Mouse (Mus musculus) forebrain, embryonic 16.5 days (tissue): Measurements from ENCODE around the gene Epb41l1. TPM values are rescaled to one million over a fixed set of nuclear protein-coding genes. Genes with fewer than 3 reads are reported as not detected.

Experiments used
- ATAC-seq: fragments of 200-750 bp; cut with Nextera tagmentation; 2 replicates; pipeline ENCODE4 v1.8.0; 2017; ENCODE audit warnings: mild to moderate bottlenecking, moderate library complexity
- H3K27ac ChIP-seq: fragments of 300-500 bp; sonication (generic); 2 replicates; pipeline ENCODE4 v1.5.1; 2014; ENCODE audit warnings: low read length, control low read depth
- H3K27me3 ChIP-seq: fragments of 300-500 bp; sonication (generic); replicated peaks from 2 replicates; pipeline ENCODE4 v1.6.1; 2014; ENCODE audit warnings: low read length; ENCODE audit not compliant: control insufficient read depth, insufficient read depth
- H3K36me3 ChIP-seq: fragments of 300-500 bp; sonication (generic); 2 replicates; pipeline ENCODE4 v1.6.1; 2014; ENCODE audit not compliant: control insufficient read depth, insufficient read depth
- H3K4me1 ChIP-seq: fragments of 300-500 bp; sonication (generic); replicated peaks from 2 replicates; pipeline ENCODE4 v1.6.1; 2014; ENCODE audit warnings: low read length; ENCODE audit not compliant: control insufficient read depth, insufficient read depth
- H3K4me2 ChIP-seq: fragments of 300-500 bp; sonication (generic); 2 replicates; pipeline ENCODE4 v1.6.1; 2014; ENCODE audit warnings: mild to moderate bottlenecking, low read length, control low read depth
- H3K4me3 ChIP-seq: fragments of 300-500 bp; sonication (generic); replicated peaks from 2 replicates; pipeline ENCODE4 v1.5.1; 2014; ENCODE audit warnings: mild to moderate bottlenecking, low read length, control low read depth
- H3K9ac ChIP-seq: fragments of 300-500 bp; sonication (generic); replicated peaks from 2 replicates; pipeline ENCODE4 v1.6.1; 2014; ENCODE audit warnings: low read depth, low read length, control low read depth
- H3K9me3 ChIP-seq: fragments of 300-500 bp; sonication (generic); 2 replicates; pipeline ENCODE4 v1.6.1; 2016; ENCODE audit warnings: low read length; ENCODE audit not compliant: control insufficient read depth
- WGBS: fragments of 180-500 bp; shearing (Covaris S2); extraction: QIAGEN DNeasy Blood & Tissue Kit; methylation state at CpG from one replicate; pipeline ENCODE4 v1.1.7; 2014; 5-methylcytosine and 5-hydroxymethylcytosine counted together
- polyA plus RNA-seq: library from polyadenylated mRNA; unstranded; fragments of >200 nt; fragmentation: Nextera tagmentation; extraction: Ambion mirVana; gene quantifications from 2 replicates; pipeline ENCODE4 v1.2.1, GENCODE M21; 2015

The Epb41l1 gene
- polyA plus RNA-seq, 1 experiment from 2014 or later: 15.5 TPM

GRCm38 (mm10) chr2:156522994-156523393 lies 102.3 kb downstream of the Epb41l1 start:
- ATAC-seq: no peak
- WGBS: 88% methylated on average over 11 of the region's 11 CpGs
- no peaks in the 10 kb centered on the region for H3K4me1 ChIP-seq
- H3K9me3 ChIP-seq: no peaks in the 10 kb centered on the region
- H3K27me3 ChIP-seq: no peaks in the 10 kb centered on the region
- no peak overlapping the region for H3K9ac ChIP-seq
- 0 out of 2 replicates have a peak, but pooled peaks cover 2% of the 10 kb centered on the region for H3K36me3 ChIP-seq
- no peak overlapping the region for H3K27ac ChIP-seq
- no peak overlapping the region for H3K4me3 ChIP-seq
- H3K4me2 ChIP-seq: no peak overlapping the region

GRCm38 (mm10) chr2:156524078-156524477 lies 103.4 kb downstream of the Epb41l1 start:
- no peak overlapping the region for H3K27ac ChIP-seq
- H3K4me3 ChIP-seq: no peak overlapping the region
- no peak overlapping the region for H3K4me2 ChIP-seq
- H3K27me3 ChIP-seq: no peaks in the 10 kb centered on the region
- 0 out of 2 replicates have a peak, but pooled peaks cover 2% of the 10 kb centered on the region for H3K36me3 ChIP-seq
- H3K9me3 ChIP-seq: no peaks in the 10 kb centered on the region
- ATAC-seq: no peak
- H3K4me1 ChIP-seq: no peaks in the 10 kb centered on the region
- no peak overlapping the region for H3K9ac ChIP-seq
- WGBS: 57% methylated on average over 3 of the region's 3 CpGs

GRCm38 (mm10) chr2:156529726-156530125 lies 109.0 kb downstream of the Epb41l1 start:
- WGBS: 59% methylated on average over 2 of the region's 2 CpGs
- no peak overlapping the region for H3K4me3 ChIP-seq
- H3K9me3 ChIP-seq: no peaks in the 10 kb centered on the region
- H3K36me3 ChIP-seq: peaks cover 2% of the 10 kb centered on the region; the same call in 1 of the 2 replicates
- no peak overlapping the region for H3K9ac ChIP-seq
- H3K27me3 ChIP-seq: no peaks in the 10 kb centered on the region
- 0 out of 2 replicates have a peak, but pooled peaks cover 2% of the 10 kb centered on the region for H3K4me1 ChIP-seq
- ATAC-seq: no peak
- no peak overlapping the region for H3K27ac ChIP-seq
- no peak overlapping the region for H3K4me2 ChIP-seq

GRCm38 (mm10) chr2:156533160-156533559 lies 112.5 kb downstream of the Epb41l1 start:
- ATAC-seq: no peak
- Histone ChIP-seq H3K9me3 (no peaks in the 10 kb centered on the region), H3K27me3 (no peaks in the 10 kb centered on the region), H3K27ac (no peak overlapping the region), H3K36me3 (peaks cover 6% of the 10 kb centered on the region), H3K4me2 (no peak overlapping the region), H3K4me1 (0 out of 2 replicates have a peak, but pooled peaks cover 2% of the 10 kb centered on the region), H3K4me3 (no peak overlapping the region), H3K9ac (no peak overlapping the region)
- 87% methylated on average over 2 of the region's 2 CpGs for WGBS

- H3K4me2 ChIP-seq: no peak overlapping the region
- no peak overlapping the region for H3K27ac ChIP-seq
- WGBS: 82% methylated on average over 7 of the region's 7 CpGs
- no peaks in the 10 kb centered on the region for H3K27me3 ChIP-seq
- H3K4me1 ChIP-seq: no peaks in the 10 kb centered on the region
- ATAC-seq: no peak
- peaks cover 4% of the 10 kb centered on the region for H3K36me3 ChIP-seq
- H3K9me3 ChIP-seq: no peaks in the 10 kb centered on the region
- no peak overlapping the region for H3K4me3 ChIP-seq
- no peak overlapping the region for H3K9ac ChIP-seq
Observed at GRCm38 (mm10) chr2:156538817-156539555, 118.3 kb downstream of the Epb41l1 start.

- peaks cover 4% of the 10 kb centered on the region for H3K36me3 ChIP-seq
- no peak for ATAC-seq
- 73% methylated on average over 7 of the region's 7 CpGs for WGBS
- H3K9me3 ChIP-seq: no peaks in the 10 kb centered on the region
- H3K4me2 ChIP-seq: no peak overlapping the region
- no peak overlapping the region for H3K9ac ChIP-seq
- no peak overlapping the region for H3K4me3 ChIP-seq
- no peaks in the 10 kb centered on the region for H3K27me3 ChIP-seq
- no peaks in the 10 kb centered on the region for H3K4me1 ChIP-seq
- no peak overlapping the region for H3K27ac ChIP-seq
Observed at GRCm38 (mm10) chr2:156540991-156541390, 120.3 kb downstream of the Epb41l1 start.

- Histone ChIP-seq H3K4me3 (no peak overlapping the region), H3K9ac (no peak overlapping the region), H3K36me3 (peaks cover 1% of the 10 kb centered on the region), H3K9me3 (no peaks in the 10 kb centered on the region), H3K27me3 (no peaks in the 10 kb centered on the region), H3K4me1 (peaks cover 4% of the 10 kb centered on the region), H3K27ac (no peak overlapping the region), H3K4me2 (no peak overlapping the region)
- 72% methylated on average over 8 of the region's 8 CpGs for WGBS
- ATAC-seq: no peak
Observed at GRCm38 (mm10) chr2:156542410-156542809, 121.7 kb downstream of the Epb41l1 start.

GRCm38 (mm10) chr2:156543804-156544203 lies 123.1 kb downstream of the Epb41l1 start:
- H3K4me1 ChIP-seq: peaks cover 13% of the 10 kb centered on the region
- no peaks in the 10 kb centered on the region for H3K36me3 ChIP-seq
- no peak overlapping the region for H3K9ac ChIP-seq
- no peaks in the 10 kb centered on the region for H3K9me3 ChIP-seq
- no peak overlapping the region for H3K4me2 ChIP-seq
- H3K4me3 ChIP-seq: no peak overlapping the region
- 75% methylated on average over 3 of the region's 3 CpGs for whole genome bisulfite sequencing
- H3K27ac ChIP-seq: no peak overlapping the region
- no peaks in the 10 kb centered on the region for H3K27me3 ChIP-seq
- no peak for ATAC-seq

GRCm38 (mm10) chr2:156547123-156547891 lies 126.6 kb downstream of the Epb41l1 start, which contains the start of gene Aar2:
Gene Aar2 (plus strand): TSS chr2:156547584.
- Histone ChIP-seq H3K36me3 (peaks cover 10% of the 10 kb centered on the region), H3K4me3 (peak within 1 kb of the TSS; percentile 89), H3K9ac (peak within 1 kb of the TSS; percentile 85), H3K9me3 (no peaks in the 10 kb centered on the region), H3K4me2 (peak within 1 kb of the TSS; percentile 85), H3K27ac (peak within 1 kb of the TSS; percentile 70), H3K27me3 (no peaks in the 10 kb centered on the region), H3K4me1 (peaks cover 13% of the 10 kb centered on the region)
- WGBS: 4% methylated on average over 39 of the region's 39 CpGs
- peak; percentile 54; the same call in 1 of the 2 replicates for ATAC-seq
